Mouse (Mus musculus): ENCODE measurements around the gene Slc22a23.

Slc22a23 gene

GRCm38 (mm10) chr13:34301585-34301984, 43.4 kb downstream of the Slc22a23 start:
- no peak for DNase-seq (ENCODE audit: low spot score in 2 of 2)

GRCm38 (mm10) chr13:34299351-34300333, 45.3 kb downstream of the Slc22a23 start:
- peak in 1 of 2 experiments; percentile 7 for DNase-seq (ENCODE audit: low spot score in 2 of 2)

GRCm38 (mm10) chr13:34298674-34299073, 46.3 kb downstream of the Slc22a23 start:
- DNase-seq (ENCODE audit: low spot score in 2 of 2), result no peak

- no peak for DNase-seq (ENCODE audit: low spot score in 2 of 2)
Measured at GRCm38 (mm10) chr13:34298061-34298460, 46.9 kb downstream of the Slc22a23 start.

GRCm38 (mm10) chr13:34295787-34296435, 49.1 kb downstream of the Slc22a23 start:
- DNase-seq (ENCODE audit: low spot score in 2 of 2), result no peak

- no peak for DNase-seq (ENCODE audit: low spot score in 2 of 2)
Measured at GRCm38 (mm10) chr13:34294212-34294611, 50.8 kb downstream of the Slc22a23 start.

- no peak for DNase-seq (ENCODE audit: low spot score in 2 of 2)
Measured at GRCm38 (mm10) chr13:34292042-34292441, 52.9 kb downstream of the Slc22a23 start.

GRCm38 (mm10) chr13:34290346-34290745, 54.6 kb downstream of the Slc22a23 start:
- no peak for DNase-seq (ENCODE audit: low spot score in 2 of 2)

- no peak for DNase-seq (ENCODE audit: low spot score in 2 of 2)
Measured at GRCm38 (mm10) chr13:34289567-34289966, 55.4 kb downstream of the Slc22a23 start.

GRCm38 (mm10) chr13:34288129-34288528, 56.9 kb downstream of the Slc22a23 start:
- DNase-seq (ENCODE audit: low spot score in 2 of 2), result no peak

GRCm38 (mm10) chr13:34287601-34288083, 57.3 kb downstream of the Slc22a23 start:
- DNase-seq (ENCODE audit: low spot score in 2 of 2), result no peak

- DNase-seq (ENCODE audit: low spot score in 2 of 2), result no peak
Measured at GRCm38 (mm10) chr13:34281360-34281759, 63.6 kb downstream of the Slc22a23 start.

- DNase-seq (ENCODE audit: low spot score in 2 of 2), result no peak
Measured at GRCm38 (mm10) chr13:34278759-34279270, 66.2 kb downstream of the Slc22a23 start.

GRCm38 (mm10) chr13:34278288-34278701, 66.7 kb downstream of the Slc22a23 start:
- DNase-seq (ENCODE audit: low spot score in 2 of 2), result no peak

GRCm38 (mm10) chr13:34277611-34278010, 67.4 kb downstream of the Slc22a23 start:
- DNase-seq (ENCODE audit: low spot score in 2 of 2), result no peak

- no peak for DNase-seq (ENCODE audit: low spot score in 2 of 2)
Measured at GRCm38 (mm10) chr13:34277001-34277400, 68.0 kb downstream of the Slc22a23 start.

GRCm38 (mm10) chr13:34274890-34275289, 70.1 kb downstream of the Slc22a23 start:
- DNase-seq (ENCODE audit: low spot score in 2 of 2), result peak in 1 of 2 experiments; percentile 26

GRCm38 (mm10) chr13:34274417-34274816, 70.6 kb downstream of the Slc22a23 start:
- no peak for DNase-seq (ENCODE audit: low spot score in 2 of 2)

GRCm38 (mm10) chr13:34272275-34273054, 72.5 kb downstream of the Slc22a23 start:
- no peak for DNase-seq (ENCODE audit: low spot score in 2 of 2)

GRCm38 (mm10) chr13:34271665-34272064, 73.3 kb downstream of the Slc22a23 start:
- no peak for DNase-seq (ENCODE audit: low spot score in 2 of 2)

- peak; percentile 9 to 30 for DNase-seq (ENCODE audit: low spot score in 2 of 2)
Measured at GRCm38 (mm10) chr13:34270886-34271602, 73.9 kb downstream of the Slc22a23 start.

Measured in spleen, postnatal 36 days (tissue).